Mouse (Mus musculus): ENCODE data around the gene Hcar1.

GRCm38 (mm10) chr5:123851398-123851797, 28.4 kb downstream of the Hcar1 start:
- TF ChIP-seq CTCF (IDR thresholded peaks at IDR 0.05; ENCODE audit: low read depth, low read length) (no peak), GATA1 (IDR thresholded peaks at IDR 0.05; ENCODE audit: borderline replicate concordance, low read length) (no peak)

Data from G1E (cell line).